Mouse (Mus musculus): ENCODE results near the gene Ttll3.
A peak's percentile ranks its signal among the peaks of the same experiment; 100 is the strongest.

Gene Ttll3

DNA sequence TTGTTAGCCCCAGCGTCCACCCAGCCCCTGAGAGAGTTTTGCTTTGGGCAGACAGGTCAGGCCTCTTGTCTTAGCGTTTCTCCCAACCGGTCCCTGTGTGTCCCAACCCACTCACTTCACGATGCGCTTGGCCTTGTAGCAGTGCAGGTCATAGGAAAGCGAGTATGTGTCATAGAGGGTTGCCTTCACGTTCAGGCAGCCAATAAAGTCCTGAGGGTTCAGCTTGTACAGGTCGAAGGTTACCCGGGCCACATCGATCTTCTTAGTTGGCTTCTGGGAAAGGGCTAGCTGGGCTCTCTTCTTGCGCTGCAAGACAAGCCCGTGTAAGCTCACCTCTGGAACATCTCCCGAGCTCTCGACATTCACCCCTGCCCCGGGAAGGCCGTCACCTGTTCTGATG, 38.9 kb downstream of the Ttll3 start:
- no peak for DNase-seq

DNA sequence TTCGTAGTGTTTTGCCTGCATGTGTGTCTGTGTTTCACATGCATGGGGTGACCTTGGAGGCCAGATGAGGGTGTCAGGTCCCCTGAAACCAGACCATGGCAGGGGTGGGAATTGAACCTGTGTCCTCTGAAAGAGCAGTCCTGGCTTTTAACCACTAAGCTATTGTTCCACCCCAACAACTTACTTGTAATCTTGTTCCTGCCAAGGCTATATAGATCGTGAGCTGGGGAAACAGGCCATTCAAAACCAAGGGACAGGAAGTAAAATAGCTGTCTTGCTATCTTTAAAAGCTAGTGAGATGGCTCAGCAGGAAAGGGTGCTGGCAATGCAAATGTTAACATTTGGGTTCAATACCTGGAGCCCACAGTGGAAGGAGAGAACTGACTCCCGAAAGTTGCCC, 40.9 kb downstream of the Ttll3 start:
- DNase-seq: no peak

DNA sequence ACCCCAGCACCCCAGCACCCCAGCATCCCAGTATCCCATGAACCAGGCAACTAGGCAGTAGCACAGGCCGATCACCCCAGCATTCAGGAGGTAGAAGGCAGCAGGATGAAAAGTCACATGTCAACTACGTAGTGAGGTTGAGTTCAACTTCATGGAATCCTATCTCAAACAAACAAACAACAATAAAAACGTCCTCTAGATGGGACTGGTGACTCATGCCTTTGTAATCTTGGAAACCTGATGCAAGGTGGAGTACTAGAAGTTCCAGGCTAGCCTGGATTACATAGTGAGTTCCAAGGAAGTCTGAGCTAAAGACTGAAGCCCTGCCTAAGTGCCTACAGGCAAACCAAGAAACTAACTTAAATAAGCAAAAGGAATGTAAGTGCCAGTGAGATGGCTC, 41.8 kb downstream of the Ttll3 start:
- no peak for DNase-seq

DNA sequence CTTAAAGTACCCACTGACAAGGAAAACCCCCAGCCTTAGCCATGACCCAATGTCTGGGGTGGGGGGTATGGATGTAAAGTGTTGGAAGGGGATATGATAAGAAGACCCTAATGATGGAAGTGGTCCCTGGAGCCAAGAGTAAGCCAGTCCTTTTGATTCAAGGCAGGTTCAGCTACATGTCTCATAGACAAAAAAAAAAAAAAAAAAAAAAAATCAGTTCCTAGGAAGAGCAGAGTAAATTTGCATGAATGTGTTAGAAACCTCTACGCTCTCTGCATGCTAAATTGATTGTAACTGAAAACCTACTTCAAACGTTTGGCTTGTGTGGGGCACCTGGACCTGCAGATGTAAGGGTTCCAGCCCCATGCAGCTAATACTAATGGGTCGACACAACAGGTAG, 42.7 kb downstream of the Ttll3 start:
- DNase-seq: no peak

DNA sequence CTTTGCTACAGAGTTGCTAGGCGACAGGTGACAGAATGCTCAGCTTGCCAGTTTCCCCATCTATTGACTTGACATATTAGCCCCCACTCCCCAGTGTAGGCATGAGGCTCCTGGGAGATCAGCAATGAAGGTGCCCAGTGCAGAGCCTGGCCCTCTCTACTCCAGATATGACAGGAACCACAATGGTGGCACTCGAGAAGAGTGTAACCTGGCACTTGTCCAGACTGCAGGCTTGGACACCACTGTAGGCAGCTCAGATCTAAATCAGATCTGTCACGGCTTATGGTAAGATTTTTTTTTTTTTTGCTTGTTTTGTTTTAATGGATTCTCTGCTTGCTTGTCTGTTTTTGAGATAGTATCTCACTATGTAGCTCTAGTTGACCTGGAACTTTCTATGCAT, 44.6 kb downstream of the Ttll3 start:
- no peak for DNase-seq

DNA sequence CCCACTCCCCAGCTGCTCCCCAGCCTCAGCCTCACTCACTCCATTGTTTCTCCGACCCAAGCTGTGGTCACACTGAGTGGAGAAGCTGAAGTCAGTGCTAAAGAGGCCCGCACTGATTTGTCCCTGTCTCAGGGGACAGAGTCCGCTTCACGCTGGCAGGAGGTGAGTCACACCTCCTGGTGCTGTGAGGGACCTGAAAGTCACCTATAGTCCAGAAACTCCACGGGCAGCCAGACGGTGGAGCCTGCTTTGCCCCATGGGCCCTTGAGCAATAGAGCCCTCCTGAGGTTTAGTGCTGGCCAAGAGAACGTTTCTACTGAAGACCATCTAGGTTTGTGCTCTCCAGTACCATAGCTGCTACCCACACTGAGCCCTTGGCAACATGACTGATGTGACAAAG, 45.6 kb downstream of the Ttll3 start:
- DNase-seq: no peak

DNA sequence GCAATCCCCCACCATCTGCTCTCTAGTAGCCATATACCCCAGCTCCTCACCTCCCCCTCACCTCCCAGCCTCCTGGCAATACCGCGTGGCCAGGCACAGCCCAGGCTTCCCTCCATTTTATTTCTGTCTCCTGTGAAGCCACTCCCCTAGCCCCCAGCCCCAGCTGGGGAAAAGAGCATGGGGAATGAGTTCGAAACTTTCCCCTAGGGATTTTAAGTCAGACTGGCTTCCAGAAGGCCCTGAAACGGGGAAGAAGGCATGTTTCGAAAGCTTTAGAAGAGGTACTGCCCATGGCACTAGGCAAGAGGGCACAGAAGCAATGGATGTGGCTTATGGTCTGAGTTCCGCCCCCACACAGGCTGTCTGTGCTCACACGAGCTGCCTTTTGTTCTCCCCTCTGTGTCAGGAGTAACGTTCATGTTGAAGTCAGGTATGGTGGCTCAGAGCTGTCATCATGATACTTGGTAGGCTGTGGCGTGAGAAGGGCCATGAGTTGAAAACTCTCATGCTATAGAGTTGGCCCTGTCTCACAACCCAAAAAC, 46.7 kb downstream of the Ttll3 start, which contains the start of gene Cidec:
TSS of gene Cidec (minus strand) at position 97 of the 542 bp plus-strand sequence.
- no peak for DNase-seq

DNA sequence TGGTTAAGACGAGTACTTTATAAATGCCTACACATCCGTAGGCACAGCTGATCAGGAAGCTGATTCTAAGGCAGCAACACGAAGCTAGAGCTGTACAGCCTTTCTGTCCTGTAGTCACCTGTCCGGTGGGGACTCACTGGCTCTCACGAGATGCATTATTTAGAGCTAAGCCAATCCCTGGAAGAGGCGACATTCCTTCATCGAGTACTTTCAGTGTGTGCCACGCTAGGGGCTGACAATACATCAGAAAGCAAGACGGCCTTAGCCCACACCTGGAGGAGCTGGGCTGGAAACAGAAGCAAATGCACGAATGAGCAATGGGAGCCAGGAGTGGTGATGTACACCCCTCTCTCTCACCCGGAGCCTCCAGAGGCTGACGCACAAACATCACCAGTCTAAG, 48.1 kb downstream of the Ttll3 start:
- no peak for DNase-seq

DNA sequence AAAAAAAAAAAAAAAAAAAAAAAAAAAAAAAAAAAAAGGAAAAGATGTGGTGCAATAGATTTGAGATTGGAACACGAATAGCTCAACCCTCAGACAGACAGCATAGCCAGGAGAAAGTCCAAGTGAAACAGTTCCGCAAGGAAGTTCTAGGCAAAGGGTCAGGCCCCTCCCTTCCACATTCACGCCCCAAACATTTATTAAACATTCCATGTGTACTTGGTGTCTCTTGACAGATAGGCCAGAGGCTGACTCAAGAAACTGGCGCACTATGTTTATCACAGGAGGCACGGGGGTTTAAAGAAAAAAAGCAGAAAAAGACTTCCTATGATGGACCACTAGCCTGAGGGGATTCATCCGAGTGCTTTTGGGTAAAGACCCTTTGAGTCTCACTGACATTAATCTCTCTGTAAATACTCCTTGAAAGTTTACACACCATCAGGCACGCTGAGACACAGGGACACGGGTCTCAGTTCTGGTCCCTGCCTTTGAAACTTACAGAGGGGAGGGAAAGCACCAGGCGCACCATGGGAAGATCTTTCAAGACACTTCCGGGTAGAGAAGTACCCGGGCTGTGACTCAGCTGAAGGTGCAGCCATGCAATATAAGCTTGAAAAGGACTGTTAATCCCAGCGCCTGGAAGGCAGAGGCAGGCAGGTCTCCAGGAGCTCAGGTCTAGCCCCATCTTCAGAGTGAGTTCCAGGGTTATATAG, 49.8 kb downstream of the Ttll3 start:
- DNase-seq: no peak

DNA sequence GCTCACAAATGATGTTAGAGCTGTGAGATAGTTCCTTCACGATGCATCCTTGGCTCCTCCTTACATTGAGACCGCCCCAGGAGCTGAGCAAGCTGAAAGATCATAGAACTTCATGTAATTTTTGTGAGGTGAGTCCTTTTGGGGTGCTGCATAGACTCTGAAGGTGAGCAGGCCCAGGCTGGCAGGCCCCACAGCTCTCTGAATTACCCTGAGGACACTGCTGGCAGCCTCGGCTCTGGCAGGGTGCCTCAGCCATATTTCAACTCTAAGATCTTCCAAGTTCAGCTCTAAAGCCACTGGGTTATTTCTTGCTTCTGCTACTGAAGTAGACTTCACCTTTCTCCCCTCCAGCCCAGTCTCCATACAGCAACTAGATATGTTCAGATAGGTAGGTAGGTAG, 51.6 kb downstream of the Ttll3 start:
- no peak for DNase-seq

DNA sequence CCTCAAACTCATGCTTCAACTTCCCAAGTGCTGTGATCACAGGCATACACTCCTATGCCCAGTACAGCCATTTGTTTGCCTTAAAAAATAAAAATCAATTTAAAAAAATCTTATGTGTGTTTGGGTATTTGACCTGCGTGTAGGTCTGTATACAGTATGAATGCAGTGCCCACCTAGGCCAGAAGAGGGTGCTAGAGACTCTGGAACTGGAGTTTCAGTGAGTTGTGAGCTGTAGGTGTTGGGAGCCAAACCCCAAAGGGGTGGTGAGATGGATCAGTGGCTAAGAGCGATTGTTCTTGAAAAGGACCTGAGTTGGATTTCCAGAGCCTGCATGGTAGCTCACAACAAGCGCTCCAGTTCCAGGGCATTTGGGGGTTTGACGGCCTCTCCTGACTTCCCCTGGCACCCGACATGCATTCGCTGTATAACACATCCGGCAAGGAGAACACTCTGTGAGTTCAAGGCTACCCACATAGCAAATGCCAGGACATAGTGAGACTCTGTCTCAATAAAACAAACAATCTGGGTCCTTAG, 52.2 kb downstream of the Ttll3 start:
- DNase-seq: peak; percentile 87

DNA sequence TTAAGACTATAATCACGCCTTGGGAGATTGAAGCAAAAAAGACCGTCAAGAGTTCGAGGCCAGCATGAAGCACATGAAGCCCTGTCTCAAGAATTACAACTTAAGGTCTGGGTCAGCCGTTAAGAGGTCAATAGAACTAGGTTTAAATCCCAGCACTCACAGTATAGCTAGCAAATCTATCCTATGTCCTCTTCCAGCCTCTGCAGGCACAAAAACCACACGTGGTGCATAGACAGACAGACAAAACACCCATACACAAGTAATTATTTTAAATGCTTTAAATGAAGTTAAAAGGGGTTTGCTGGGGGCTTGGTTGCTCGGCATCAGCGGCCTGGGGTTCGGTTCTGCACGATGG, 53.0 kb downstream of the Ttll3 start:
- no peak for DNase-seq

DNA sequence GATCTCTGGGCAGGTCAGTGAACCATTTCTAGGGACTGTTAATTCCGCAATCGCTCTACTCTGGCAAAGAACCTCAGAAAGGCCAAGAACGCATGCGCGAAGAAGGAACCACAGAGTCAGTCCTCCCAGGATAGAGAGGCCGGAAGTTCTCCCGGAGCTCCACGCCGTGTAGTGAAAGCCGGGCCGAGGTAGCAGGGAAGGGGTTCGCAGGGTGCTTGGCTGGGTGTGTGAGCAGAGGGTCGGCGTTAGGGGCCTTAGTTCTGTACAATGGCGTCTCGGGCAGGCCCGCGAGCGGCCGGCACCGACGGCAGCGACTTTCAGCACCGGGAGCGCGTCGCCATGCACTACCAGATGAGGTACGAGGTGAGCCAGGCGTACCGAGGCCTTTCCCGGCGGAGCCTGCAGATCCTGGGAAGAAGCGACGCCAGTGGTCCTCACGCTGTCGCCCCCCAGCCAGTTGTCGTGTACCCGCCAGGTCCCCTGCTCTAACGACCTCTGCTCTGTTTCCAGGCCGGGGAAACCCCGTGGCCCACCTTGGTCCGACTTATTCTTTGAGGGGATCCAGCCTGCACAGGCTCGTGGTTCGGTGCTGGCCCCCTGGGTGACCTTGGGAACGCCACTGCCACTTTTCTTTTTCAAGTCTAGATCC, 53.5 kb downstream of the Ttll3 start, which contains the start of gene Jagn1:
TSS of gene Jagn1 (plus strand) at position 128 of the 649 bp plus-strand sequence.
- peak; percentile 94 for DNase-seq

DNA sequence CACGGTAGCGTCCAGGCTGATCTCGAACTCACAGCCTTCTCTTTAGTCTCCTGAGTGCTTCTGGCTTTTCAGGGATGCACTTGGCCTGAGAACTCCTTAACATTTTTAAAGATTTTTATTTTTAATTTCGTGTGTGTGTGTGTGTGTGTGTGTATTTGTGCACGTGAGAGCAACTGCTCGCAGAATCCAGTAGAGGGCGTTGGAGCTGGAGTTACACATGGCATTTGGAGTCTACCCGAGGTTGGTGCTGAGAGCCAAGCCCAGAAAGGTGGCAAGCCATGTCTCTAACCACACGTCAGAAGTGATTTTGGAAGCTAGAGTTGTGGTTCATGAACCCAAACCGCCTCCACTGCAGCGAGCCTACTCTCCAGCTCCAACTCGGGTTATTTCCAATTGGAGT, 54.0 kb downstream of the Ttll3 start:
- no peak for DNase-seq

DNA sequence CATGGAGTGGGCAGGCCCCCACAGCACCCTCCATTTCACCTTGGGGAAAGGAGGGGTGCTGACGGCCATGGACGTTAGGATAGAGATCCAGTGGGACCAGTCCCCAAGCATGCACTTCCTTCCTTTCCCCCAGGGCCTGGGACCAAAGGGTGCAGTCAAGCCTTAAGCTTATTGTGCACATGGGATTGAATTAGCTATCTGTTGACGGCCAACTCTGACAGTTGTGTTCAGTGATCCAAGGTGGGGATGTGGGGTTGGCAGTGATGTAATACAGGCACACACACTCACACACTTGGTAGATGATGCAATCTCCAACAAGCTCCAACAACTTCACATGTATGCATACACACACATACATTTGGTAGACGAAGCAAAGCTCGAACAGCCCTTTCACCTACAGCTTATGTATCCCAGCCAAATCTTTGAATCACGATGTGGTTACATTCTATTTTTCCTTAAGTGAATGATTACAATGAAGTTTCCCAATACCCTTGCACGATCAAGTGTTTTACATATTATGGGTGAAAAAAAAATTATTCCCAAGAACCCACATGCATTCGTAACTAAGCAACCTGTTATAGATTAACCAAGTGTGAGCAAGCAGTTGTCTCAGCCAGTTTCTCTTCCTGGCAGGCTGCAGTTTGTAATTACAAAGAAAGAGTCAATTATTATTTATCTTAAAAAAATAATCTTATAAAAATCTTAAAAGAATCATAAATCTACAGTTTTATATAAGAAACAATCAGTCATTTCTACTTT, 55.3 kb downstream of the Ttll3 start:
- DNase-seq: peak; percentile 28

DNA sequence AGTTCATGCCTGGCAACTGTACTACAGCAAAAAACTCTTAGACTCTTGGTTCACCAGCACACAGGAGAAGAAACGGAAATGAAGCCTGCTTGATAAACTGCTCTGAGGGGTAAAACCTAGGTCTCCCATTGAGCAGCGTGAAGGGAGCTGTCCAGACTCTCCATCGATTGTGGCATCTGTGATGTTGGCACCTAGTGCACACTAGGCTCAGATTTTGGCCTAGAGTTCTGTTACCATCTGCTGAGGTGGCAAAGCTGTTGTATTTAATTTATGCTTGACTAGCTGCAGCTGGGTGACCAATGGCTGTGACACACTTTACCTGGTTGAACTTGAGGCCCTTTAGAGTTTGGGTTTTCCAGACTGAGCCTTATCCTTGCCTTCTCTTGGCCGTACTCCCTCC, 58.6 kb downstream of the Ttll3 start:
- DNase-seq: no peak

DNA sequence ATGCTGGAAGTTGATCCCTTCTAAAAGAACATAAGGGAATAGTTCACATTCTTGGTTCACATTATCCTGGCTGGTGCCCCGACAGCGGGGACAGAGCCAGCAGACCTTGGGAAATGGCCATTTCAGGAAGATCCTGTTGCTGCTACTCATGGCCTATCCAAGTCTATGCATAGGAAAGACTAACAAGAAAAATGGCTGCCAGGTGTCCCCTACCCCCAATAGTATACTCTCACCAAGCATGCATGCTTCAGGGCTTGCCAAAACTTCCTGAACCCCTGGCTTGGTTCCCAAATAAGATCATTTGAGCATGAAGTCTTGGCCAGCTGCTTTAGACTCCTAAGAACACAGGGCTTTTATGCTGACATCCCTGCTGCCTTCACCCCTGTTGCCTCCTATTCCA, 62.8 kb downstream of the Ttll3 start:
- peak; percentile 40 for DNase-seq

DNA sequence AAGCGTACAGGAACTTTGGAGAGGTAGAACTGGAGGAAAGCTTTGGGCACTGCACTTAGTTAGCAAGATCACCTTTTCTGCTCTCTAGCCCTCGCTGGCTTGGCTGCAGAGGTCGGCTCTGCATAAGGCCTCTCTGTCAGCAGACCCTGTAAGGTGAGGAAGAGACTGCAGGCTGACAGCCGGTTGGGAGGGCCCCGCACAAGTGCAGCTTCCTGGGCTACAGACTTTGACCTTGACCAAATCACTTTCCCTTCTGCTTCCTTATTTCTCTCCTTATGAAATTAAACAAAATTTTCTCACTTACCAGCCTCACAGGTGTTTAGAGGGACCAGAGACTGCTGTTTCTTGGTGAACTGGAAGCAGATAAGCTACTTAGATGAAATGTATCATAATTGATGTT, 65.9 kb downstream of the Ttll3 start:
- DNase-seq: no peak

DNA sequence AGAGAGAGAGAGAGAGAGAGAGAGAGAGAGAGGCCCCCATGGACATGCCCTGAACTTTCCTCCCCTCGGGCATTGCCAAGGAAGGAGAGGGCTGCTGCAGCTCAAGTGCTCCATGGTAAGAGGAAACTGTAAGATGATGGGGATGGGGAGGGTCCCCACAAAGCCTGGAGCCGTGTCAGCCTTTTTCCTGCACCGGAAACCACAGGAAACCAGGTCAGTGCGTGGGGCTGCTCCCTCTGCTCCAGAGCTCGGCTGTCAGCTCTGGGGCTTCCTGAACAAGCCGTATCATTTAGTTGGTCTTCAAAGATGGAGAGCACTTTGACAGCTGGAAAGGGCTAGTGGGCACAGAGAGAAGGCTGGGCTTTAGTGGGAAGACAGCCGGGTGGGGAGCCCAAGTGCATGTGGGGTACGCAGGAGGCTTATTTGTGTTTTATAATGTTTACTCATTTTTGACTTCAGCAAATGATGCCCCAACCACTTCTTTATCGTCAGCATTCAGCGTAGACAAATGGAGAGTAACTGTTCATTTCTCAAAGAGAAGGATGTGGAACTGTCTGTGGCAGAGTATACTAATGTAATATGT, 69.0 kb downstream of the Ttll3 start, which contains the start of gene Il17re:
TSS of gene Il17re (plus strand) at position 533 of the 583 bp plus-strand sequence.
- DNase-seq: no peak

DNA sequence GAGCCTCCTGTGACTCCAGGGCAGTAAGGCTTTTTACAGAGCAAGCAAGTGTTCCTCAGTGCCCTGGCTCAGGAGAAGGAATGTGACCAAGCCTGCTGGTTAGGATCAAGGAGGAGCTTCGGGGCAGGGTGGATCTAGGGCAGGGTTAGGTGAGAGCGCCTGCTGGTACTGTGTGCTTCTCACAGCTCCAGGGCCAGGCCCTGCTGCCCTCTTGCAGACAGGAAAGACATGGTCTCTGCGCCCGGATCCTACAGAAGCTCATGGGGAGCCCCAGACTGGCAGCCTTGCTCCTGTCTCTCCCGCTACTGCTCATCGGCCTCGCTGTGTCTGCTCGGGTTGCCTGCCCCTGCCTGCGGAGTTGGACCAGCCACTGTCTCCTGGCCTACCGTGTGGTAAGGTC, 69.6 kb downstream of the Ttll3 start:
- peak; percentile 59 for DNase-seq

DNA sequence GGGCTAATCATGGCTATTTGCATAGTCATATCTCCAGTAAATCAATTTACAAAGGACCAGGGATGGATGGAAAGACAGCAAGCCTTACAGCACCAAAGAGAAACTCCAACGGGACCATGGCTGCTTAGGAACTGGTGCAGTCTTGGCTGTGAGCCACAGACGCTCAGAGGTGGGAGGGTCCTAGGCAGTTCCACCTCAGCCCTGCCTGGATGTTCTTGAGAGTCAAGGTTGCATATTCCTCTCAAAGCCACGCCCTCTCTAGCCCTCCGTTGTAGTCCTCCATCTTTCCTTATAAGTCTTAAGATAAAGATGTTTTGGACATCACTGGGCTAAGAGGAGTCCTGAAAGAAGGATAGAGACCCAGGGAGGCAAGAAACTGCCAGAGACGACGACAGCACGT, 75.0 kb downstream of the Ttll3 start:
- DNase-seq: no peak

All from kidney, adult 18-20 months (tissue).